ENCODE assay signal across 22 mouse cellular contexts in genomic region chr16:52438216-52438904, GRCm38 (mm10). TPM values are rescaled to one million over a fixed set of nuclear protein-coding genes. Genes with fewer than 3 reads are reported as not detected.
A peak's percentile ranks its signal among the peaks of the same experiment; 100 is the strongest.
DNase-seq lines count a peak whose midpoint lies in the region; ATAC-seq lines count a peak whose summit lies in the region.
"Had no signal": no experiment of that assay in that cellular context is flagged by ENCODE, and none has a peak within 500 bp of the region (broad histone marks: within the 10 kb centered on the region; RNA-seq: fewer than 3 reads in every experiment).

No protein-coding gene starts in this region.

- no peak overlapping the region for H3K27ac ChIP-seq in liver, embryonic 16.5 days (ENCODE audit: low read length)
- no peak overlapping the region for H3K27ac ChIP-seq in liver, embryonic 11.5 days (ENCODE audit: low read depth, low read length)
- 0 out of 2 replicates have a peak overlapping the region, but pooled peaks have one; percentile 11 for H3K27ac ChIP-seq in stomach, embryonic 16.5 days (ENCODE audit: low read length)
- H3K27ac ChIP-seq in limb, embryonic 10.5 days, result no peak overlapping the region
- H3K27ac ChIP-seq: embryonic facial prominence, embryonic 15.5 days; forebrain, embryonic 12.5 days; heart, embryonic 10.5 days; hindbrain, embryonic 15.5 days had no signal

- no peaks in the 10 kb centered on the region for H3K27me3 ChIP-seq in liver, embryonic 16.5 days (ENCODE audit: control insufficient read depth, insufficient read depth, low read depth, low read length)
- H3K27me3 ChIP-seq in liver, embryonic 11.5 days (replicated peaks; ENCODE audit: control insufficient read depth, insufficient read depth, low read length), result no peaks in the 10 kb centered on the region
- no peaks in the 10 kb centered on the region for H3K27me3 ChIP-seq in stomach, embryonic 16.5 days (ENCODE audit: control insufficient read depth, insufficient read depth, low read length)
- no peaks in the 10 kb centered on the region for H3K27me3 ChIP-seq in limb, embryonic 10.5 days (ENCODE audit: low read depth, poor library complexity, severe bottlenecking)
- H3K27me3 ChIP-seq: embryonic facial prominence, embryonic 15.5 days; forebrain, embryonic 12.5 days; hindbrain, embryonic 15.5 days; liver, embryonic 13.5 days; Patski had no signal

- peak; percentile 15 for DNase-seq in embryo, embryonic 10.5 days (ENCODE audit: low spot score)
- DNase-seq in embryo, embryonic 9.5 days (ENCODE audit: extremely low spot score), result no peak
- DNase-seq in liver, embryonic 11.5 days (ENCODE audit: low spot score), result no peak
- peak; percentile 91 for DNase-seq in fat pad, adult 2 months (ENCODE audit: extremely low read depth, low read depth, low spot score)
- no peak for DNase-seq in thymus, postnatal 25 days
- DNase-seq in limb, embryonic 10.5 days (ENCODE audit: low spot score), result no peak
- DNase-seq: cerebellum, adult 8-10 months; gastrocnemius, postnatal 14 days; heart, postnatal 10 days; kidney, adult 18-20 months; layer of hippocampus, postnatal 36 days; liver, embryonic 13.5 days; midbrain, embryonic 14.5 days; retina, postnatal 1 day had no signal

- H3K9me3 ChIP-seq in liver, embryonic 16.5 days (replicated peaks; ENCODE audit: control insufficient read depth, low read length), result no peaks in the 10 kb centered on the region
- H3K9me3 ChIP-seq in liver, embryonic 11.5 days (ENCODE audit: control insufficient read depth, low read length), result no peaks in the 10 kb centered on the region
- no peaks in the 10 kb centered on the region for H3K9me3 ChIP-seq in stomach, embryonic 16.5 days (replicated peaks; ENCODE audit: control insufficient read depth, low read length)
- no peaks in the 10 kb centered on the region for H3K9me3 ChIP-seq in limb, embryonic 10.5 days (replicated peaks)
- H3K9me3 ChIP-seq: embryonic facial prominence, embryonic 15.5 days; forebrain, embryonic 12.5 days; heart, embryonic 10.5 days; hindbrain, embryonic 15.5 days; liver, embryonic 13.5 days had no signal

- H3K4me3 ChIP-seq in liver, embryonic 16.5 days (ENCODE audit: low read depth, low read length), result no peak overlapping the region
- no peak overlapping the region for H3K4me3 ChIP-seq in liver, embryonic 11.5 days (ENCODE audit: low read depth, low read length)
- H3K4me3 ChIP-seq in stomach, embryonic 16.5 days (replicated peaks; ENCODE audit: low read length), result no peak overlapping the region
- no peak overlapping the region for H3K4me3 ChIP-seq in limb, embryonic 10.5 days
- H3K4me3 ChIP-seq: embryonic facial prominence, embryonic 15.5 days; forebrain, embryonic 12.5 days; heart, embryonic 10.5 days; hindbrain, embryonic 15.5 days; liver, embryonic 13.5 days had no signal

- WGBS in liver, embryonic 16.5 days (ENCODE audit: insufficient replicate concordance), result 39% methylated on average over 6 of the region's 6 CpGs
- 60% methylated on average over 6 of the region's 6 CpGs for WGBS in liver, embryonic 11.5 days
- WGBS in stomach, embryonic 16.5 days, result 28% methylated on average over 6 of the region's 6 CpGs
- WGBS in limb, embryonic 10.5 days, result 62% methylated on average over 6 of the region's 6 CpGs

- H3K36me3 ChIP-seq in liver, embryonic 16.5 days (ENCODE audit: control insufficient read depth, insufficient read depth), result no peaks in the 10 kb centered on the region
- no peaks in the 10 kb centered on the region for H3K36me3 ChIP-seq in liver, embryonic 11.5 days (ENCODE audit: control insufficient read depth, insufficient read depth, low read length)
- H3K36me3 ChIP-seq in stomach, embryonic 16.5 days (ENCODE audit: control insufficient read depth, insufficient read depth, low read length), result no peaks in the 10 kb centered on the region
- no peaks in the 10 kb centered on the region for H3K36me3 ChIP-seq in limb, embryonic 10.5 days
- H3K36me3 ChIP-seq: embryonic facial prominence, embryonic 15.5 days; forebrain, embryonic 12.5 days; heart, embryonic 10.5 days; hindbrain, embryonic 15.5 days; liver, embryonic 13.5 days had no signal

- no peak overlapping the region for H3K9ac ChIP-seq in liver, embryonic 16.5 days (ENCODE audit: low read depth, low read length)
- H3K9ac ChIP-seq in liver, embryonic 11.5 days (ENCODE audit: low read depth, low read length), result no peak overlapping the region
- H3K9ac ChIP-seq in stomach, embryonic 16.5 days (ENCODE audit: low read length), result no peak overlapping the region
- H3K9ac ChIP-seq: embryonic facial prominence, embryonic 15.5 days; forebrain, embryonic 12.5 days; hindbrain, embryonic 15.5 days; liver, embryonic 13.5 days had no signal

- no peaks in the 10 kb centered on the region for H3K4me1 ChIP-seq in liver, embryonic 16.5 days (ENCODE audit: control insufficient read depth, low read depth, low read length)
- H3K4me1 ChIP-seq in liver, embryonic 11.5 days (replicated peaks; ENCODE audit: control insufficient read depth, insufficient read depth, low read length), result no peaks in the 10 kb centered on the region; the same call in 1 of the 2 replicates
- no peaks in the 10 kb centered on the region; the same call in 1 of the 2 replicates for H3K4me1 ChIP-seq in stomach, embryonic 16.5 days (ENCODE audit: control insufficient read depth, insufficient read depth, low read length)
- no peaks in the 10 kb centered on the region for H3K4me1 ChIP-seq in limb, embryonic 10.5 days
- H3K4me1 ChIP-seq: embryonic facial prominence, embryonic 15.5 days; forebrain, embryonic 12.5 days; heart, embryonic 10.5 days; hindbrain, embryonic 15.5 days; liver, embryonic 13.5 days had no signal

- H3K4me2 ChIP-seq in liver, embryonic 16.5 days (ENCODE audit: low read depth, low read length), result peak overlapping the region; percentile 4; the same call in 1 of the 2 replicates
- no peak overlapping the region for H3K4me2 ChIP-seq in liver, embryonic 11.5 days
- peak overlapping the region; percentile 21; the same call in 1 of the 2 replicates for H3K4me2 ChIP-seq in stomach, embryonic 16.5 days (ENCODE audit: low read depth, low read length)
- H3K4me2 ChIP-seq: embryonic facial prominence, embryonic 15.5 days; forebrain, embryonic 12.5 days; hindbrain, embryonic 15.5 days; liver, embryonic 13.5 days had no signal

- ATAC-seq in liver, embryonic 16.5 days (ENCODE audit: low read depth), result no peak
- ATAC-seq in liver, embryonic 11.5 days (replicated peaks; ENCODE audit: low FRiP score), result no peak
- ATAC-seq in stomach, embryonic 16.5 days (ENCODE audit: insufficient read depth, low FRiP score), result peak; percentile 68; the same call in 1 of the 2 replicates
- ATAC-seq: activated CD4-positive, CD25-positive, alpha-beta regulatory T cell, adult 4 months; Patski had no signal

RNA-seq across cellular contexts. Expression of gene Alcam, which starts 15.5 kb away (rescaled TPM):
- polyA plus RNA-seq in liver, embryonic 16.5 days (2015; fragmentation: Nextera tagmentation; extraction: Ambion mirVana), result 8.6 and 9.8 TPM in 2 replicates
- polyA plus RNA-seq in liver, embryonic 11.5 days (2014; fragmentation: Nextera tagmentation; extraction: Ambion mirVana), result 27.5 and 32.8 TPM in 2 replicates
- 61.2 and 62.5 TPM in 2 replicates for polyA plus RNA-seq in stomach, embryonic 16.5 days (2015; fragmentation: Nextera tagmentation; extraction: Ambion mirVana)
- polyA plus RNA-seq in limb, embryonic 10.5 days (2016; fragmentation: Nextera tagmentation; extraction: Ambion mirVana), result 3.6 and 4.0 TPM in 2 replicates

Comparison
In these comparisons a context has a peak if more than half of its experiments do, and no peak if none do; other contexts are left out.
1. DNase-seq: peak in embryo, embryonic 10.5 days (single experiment) and fat pad, adult 2 months (single experiment); none in embryo, embryonic 9.5 days (single experiment), liver, embryonic 11.5 days (single experiment), thymus, postnatal 25 days (single experiment) and limb, embryonic 10.5 days (single experiment).